Mouse (Mus musculus): ENCODE data around the gene Fam3c. TPM values are rescaled to one million over a fixed set of nuclear protein-coding genes. Genes with fewer than 3 reads are reported as not detected.
A peak's percentile ranks its signal among the peaks of the same experiment; 100 is the strongest.

The Fam3c gene
- polyA plus RNA-seq, 1 experiment from 2014 or later: 65.0 TPM

- no peak for DNase-seq (ENCODE audit: low spot score)
- Histone ChIP-seq H3K9me3 (replicated peaks; ENCODE audit: low read length) (no peaks in the 10 kb centered on the region), H3K27me3 (ENCODE audit: insufficient read depth, low read length) (no peaks in the 10 kb centered on the region), H3K4me3 (replicated peaks; ENCODE audit: low read depth, low read length) (no peak overlapping the region), H3K27ac (no peak overlapping the region), H3K4me2 (ENCODE audit: low read length) (no peak overlapping the region), H3K9ac (ENCODE audit: low read depth, low read length) (no peak overlapping the region), H3K4me1 (replicated peaks; ENCODE audit: insufficient read depth, low read length) (no peaks in the 10 kb centered on the region), H3K36me3 (ENCODE audit: insufficient read depth, low read length) (no peaks in the 10 kb centered on the region)
- no peak for TF ChIP-seq CTCF (IDR thresholded peaks at IDR 0.05; ENCODE audit: low read depth)
- WGBS: 85% methylated on average over 7 of the region's 7 CpGs
- ATAC-seq (replicated peaks; ENCODE audit: low FRiP score, low read depth): no peak
Measured at GRCm38 (mm10) chr6:22398079-22398774, 42.2 kb upstream of the Fam3c start.

- no peak for TF ChIP-seq CTCF (IDR thresholded peaks at IDR 0.05; ENCODE audit: low read depth)
- ATAC-seq (replicated peaks; ENCODE audit: low FRiP score, low read depth) (no peak), DNase-seq (ENCODE audit: low spot score) (no peak)
- Histone ChIP-seq H3K27me3 (ENCODE audit: insufficient read depth, low read length) (no peaks in the 10 kb centered on the region), H3K36me3 (ENCODE audit: insufficient read depth, low read length) (no peaks in the 10 kb centered on the region), H3K4me1 (replicated peaks; ENCODE audit: insufficient read depth, low read length) (no peaks in the 10 kb centered on the region), H3K9ac (ENCODE audit: low read depth, low read length) (no peak overlapping the region), H3K4me3 (replicated peaks; ENCODE audit: low read depth, low read length) (no peak overlapping the region), H3K9me3 (replicated peaks; ENCODE audit: low read length) (no peaks in the 10 kb centered on the region), H3K4me2 (ENCODE audit: low read length) (no peak overlapping the region), H3K27ac (no peak overlapping the region)
- 71% methylated on average over 3 of the region's 3 CpGs for WGBS
Measured at GRCm38 (mm10) chr6:22395207-22395606, 39.2 kb upstream of the Fam3c start.

GRCm38 (mm10) chr6:22390654-22391365 is 34.8 kb upstream of the Fam3c start:
- no peaks in the 10 kb centered on the region for H3K4me1 ChIP-seq (replicated peaks; ENCODE audit: insufficient read depth, low read length)
- H3K4me2 ChIP-seq (ENCODE audit: low read length): no peak overlapping the region
- DNase-seq (ENCODE audit: low spot score) (no peak), ATAC-seq (replicated peaks; ENCODE audit: low FRiP score, low read depth) (no peak)
- H3K9ac ChIP-seq (ENCODE audit: low read depth, low read length): no peak overlapping the region
- 55% methylated on average over 13 of the region's 13 CpGs for WGBS
- H3K36me3 ChIP-seq (ENCODE audit: insufficient read depth, low read length): no peaks in the 10 kb centered on the region
- TF ChIP-seq CTCF (IDR thresholded peaks at IDR 0.05; ENCODE audit: low read depth): no peak
- no peak overlapping the region for H3K27ac ChIP-seq
- H3K9me3 ChIP-seq (replicated peaks; ENCODE audit: low read length): no peaks in the 10 kb centered on the region
- H3K27me3 ChIP-seq (ENCODE audit: insufficient read depth, low read length): no peaks in the 10 kb centered on the region
- no peak overlapping the region for H3K4me3 ChIP-seq (replicated peaks; ENCODE audit: low read depth, low read length)

GRCm38 (mm10) chr6:22385254-22385870 is 29.3 kb upstream of the Fam3c start:
- 93% methylated on average over 5 of the region's 5 CpGs for WGBS
- Histone ChIP-seq H3K9ac (ENCODE audit: low read depth, low read length) (no peak overlapping the region), H3K9me3 (replicated peaks; ENCODE audit: low read length) (no peaks in the 10 kb centered on the region), H3K4me3 (replicated peaks; ENCODE audit: low read depth, low read length) (no peak overlapping the region), H3K27me3 (ENCODE audit: insufficient read depth, low read length) (no peaks in the 10 kb centered on the region), H3K36me3 (ENCODE audit: insufficient read depth, low read length) (no peaks in the 10 kb centered on the region), H3K27ac (no peak overlapping the region), H3K4me2 (ENCODE audit: low read length) (no peak overlapping the region), H3K4me1 (replicated peaks; ENCODE audit: insufficient read depth, low read length) (no peaks in the 10 kb centered on the region)
- ATAC-seq (replicated peaks; ENCODE audit: low FRiP score, low read depth) (no peak), DNase-seq (ENCODE audit: low spot score) (no peak)
- no peak for TF ChIP-seq CTCF (IDR thresholded peaks at IDR 0.05; ENCODE audit: low read depth)

GRCm38 (mm10) chr6:22380269-22380668 is 24.2 kb upstream of the Fam3c start:
- no peak for DNase-seq (ENCODE audit: low spot score)
- no peak for ATAC-seq (replicated peaks; ENCODE audit: low FRiP score, low read depth)
- Histone ChIP-seq H3K27ac (no peak overlapping the region), H3K4me1 (replicated peaks; ENCODE audit: insufficient read depth, low read length) (no peaks in the 10 kb centered on the region), H3K9me3 (replicated peaks; ENCODE audit: low read length) (no peaks in the 10 kb centered on the region), H3K4me3 (replicated peaks; ENCODE audit: low read depth, low read length) (no peak overlapping the region), H3K4me2 (ENCODE audit: low read length) (no peak overlapping the region), H3K27me3 (ENCODE audit: insufficient read depth, low read length) (no peaks in the 10 kb centered on the region), H3K36me3 (ENCODE audit: insufficient read depth, low read length) (no peaks in the 10 kb centered on the region), H3K9ac (ENCODE audit: low read depth, low read length) (no peak overlapping the region)
- no peak for TF ChIP-seq CTCF (IDR thresholded peaks at IDR 0.05; ENCODE audit: low read depth)
- 80% methylated on average over 3 of the region's 3 CpGs for WGBS

GRCm38 (mm10) chr6:22379831-22380230 is 23.8 kb upstream of the Fam3c start:
- Histone ChIP-seq H3K27ac (no peak overlapping the region), H3K9me3 (replicated peaks; ENCODE audit: low read length) (no peaks in the 10 kb centered on the region), H3K4me3 (replicated peaks; ENCODE audit: low read depth, low read length) (no peak overlapping the region), H3K9ac (ENCODE audit: low read depth, low read length) (no peak overlapping the region), H3K36me3 (ENCODE audit: insufficient read depth, low read length) (no peaks in the 10 kb centered on the region), H3K27me3 (ENCODE audit: insufficient read depth, low read length) (no peaks in the 10 kb centered on the region), H3K4me2 (ENCODE audit: low read length) (no peak overlapping the region), H3K4me1 (replicated peaks; ENCODE audit: insufficient read depth, low read length) (no peaks in the 10 kb centered on the region)
- 92% methylated on average over 1 of the region's 1 CpGs for WGBS
- DNase-seq (ENCODE audit: low spot score) (peak; percentile 24), ATAC-seq (replicated peaks; ENCODE audit: low FRiP score, low read depth) (no peak)
- TF ChIP-seq CTCF (IDR thresholded peaks at IDR 0.05; ENCODE audit: low read depth): no peak

Data from kidney, postnatal 0 days (tissue).